Mouse (Mus musculus): Measurements from ENCODE around the gene A930004D18Rik. TPM values are rescaled to one million over a fixed set of nuclear protein-coding genes. Genes with fewer than 3 reads are reported as not detected.

The A930004D18Rik gene
- total and polyA plus RNA-seq, 2 experiments: 1.9 to 2.8 TPM

GRCm38 (mm10) chr2:17996858-17997257 is 40.7 kb downstream of the A930004D18Rik start, which contains the start of gene H2al2a:
H2al2a (minus strand) TSS chr2:17996958.
- no peak within 1 kb of the TSS for H3K27ac ChIP-seq (replicated peaks; ENCODE audit: insufficient read depth, low read depth, low read length)
- H3K9ac ChIP-seq (ENCODE audit: low read depth, low read length): no peak within 1 kb of the TSS
- no peaks in the 10 kb centered on the region for H3K79me2 ChIP-seq (ENCODE audit: control insufficient read depth, insufficient read depth, low read length)
- H3K36me3 ChIP-seq (ENCODE audit: control insufficient read depth, insufficient read depth, low read length): no peaks in the 10 kb centered on the region
- no peak for TF ChIP-seq CTCF (IDR thresholded peaks at IDR 0.05; ENCODE audit: low read depth, low read length)
- TF ChIP-seq POLR2A (IDR thresholded peaks at IDR 0.05; ENCODE audit: extremely low read depth, insufficient read depth, low read length): no peak
- no peak for DNase-seq (ENCODE audit: extremely low read depth, low read depth, low spot score)
- no peak within 1 kb of the TSS for H3K4me3 ChIP-seq (ENCODE audit: insufficient read depth, low read depth, low read length)
- H3K4me1 ChIP-seq (ENCODE audit: control insufficient read depth, insufficient read depth, low read length): no peaks in the 10 kb centered on the region
- H3K27me3 ChIP-seq (ENCODE audit: control insufficient read depth, insufficient read depth, low read length): no peaks in the 10 kb centered on the region

GRCm38 (mm10) chr2:17989562-17989961 is 48.0 kb downstream of the A930004D18Rik start:
- no peaks in the 10 kb centered on the region; the same call in 1 of the 2 replicates for H3K4me1 ChIP-seq (ENCODE audit: control insufficient read depth, insufficient read depth, low read length)
- TF ChIP-seq POLR2A (IDR thresholded peaks at IDR 0.05; ENCODE audit: extremely low read depth, insufficient read depth, low read length): no peak
- TF ChIP-seq CTCF (IDR thresholded peaks at IDR 0.05; ENCODE audit: low read depth, low read length): no peak
- H3K4me3 ChIP-seq (ENCODE audit: insufficient read depth, low read depth, low read length): no peak overlapping the region

GRCm38 (mm10) chr2:17989115-17989514 is 48.4 kb downstream of the A930004D18Rik start:
- Histone ChIP-seq H3K27ac (replicated peaks; ENCODE audit: insufficient read depth, low read depth, low read length) (no peak overlapping the region), H3K4me3 (ENCODE audit: insufficient read depth, low read depth, low read length) (no peak overlapping the region), H3K36me3 (ENCODE audit: control insufficient read depth, insufficient read depth, low read length) (no peaks in the 10 kb centered on the region), H3K9ac (ENCODE audit: low read depth, low read length) (no peak overlapping the region), H3K79me2 (ENCODE audit: control insufficient read depth, insufficient read depth, low read length) (no peaks in the 10 kb centered on the region), H3K4me1 (ENCODE audit: control insufficient read depth, insufficient read depth, low read length) (no peaks in the 10 kb centered on the region; the same call in 1 of the 2 replicates), H3K27me3 (ENCODE audit: control insufficient read depth, insufficient read depth, low read length) (no peaks in the 10 kb centered on the region)
- WGBS: 85% methylated on average over 3 of the region's 3 CpGs
- no peak for TF ChIP-seq POLR2A (IDR thresholded peaks at IDR 0.05; ENCODE audit: extremely low read depth, insufficient read depth, low read length)
- TF ChIP-seq CTCF (IDR thresholded peaks at IDR 0.05; ENCODE audit: low read depth, low read length): no peak
- DNase-seq (ENCODE audit: extremely low read depth, low read depth, low spot score): no peak

More at GRCm38 (mm10) chr2:17989562-17989961, 48.0 kb downstream of the A930004D18Rik start:
- no peaks in the 10 kb centered on the region for H3K36me3 ChIP-seq (ENCODE audit: control insufficient read depth, insufficient read depth, low read length)
- H3K79me2 ChIP-seq (ENCODE audit: control insufficient read depth, insufficient read depth, low read length): no peaks in the 10 kb centered on the region
- H3K9ac ChIP-seq (ENCODE audit: low read depth, low read length): no peak overlapping the region
- DNase-seq (ENCODE audit: extremely low read depth, low read depth, low spot score): no peak
- no peaks in the 10 kb centered on the region for H3K27me3 ChIP-seq (ENCODE audit: control insufficient read depth, insufficient read depth, low read length)
- H3K27ac ChIP-seq (replicated peaks; ENCODE audit: insufficient read depth, low read depth, low read length): no peak overlapping the region

- no peaks in the 10 kb centered on the region for H3K27me3 ChIP-seq (ENCODE audit: control insufficient read depth, insufficient read depth, low read length)
- H3K79me2 ChIP-seq (ENCODE audit: control insufficient read depth, insufficient read depth, low read length): no peaks in the 10 kb centered on the region
- WGBS: 87% methylated on average over 3 of the region's 3 CpGs
- H3K4me3 ChIP-seq (ENCODE audit: insufficient read depth, low read depth, low read length): no peak overlapping the region
- H3K9ac ChIP-seq (ENCODE audit: low read depth, low read length): no peak overlapping the region
- no peak overlapping the region for H3K27ac ChIP-seq (replicated peaks; ENCODE audit: insufficient read depth, low read depth, low read length)
- no peak for DNase-seq (ENCODE audit: extremely low read depth, low read depth, low spot score)
- TF ChIP-seq CTCF (IDR thresholded peaks at IDR 0.05; ENCODE audit: low read depth, low read length) (no peak), POLR2A (IDR thresholded peaks at IDR 0.05; ENCODE audit: extremely low read depth, insufficient read depth, low read length) (no peak)
- no peaks in the 10 kb centered on the region; the same call in 1 of the 2 replicates for H3K4me1 ChIP-seq (ENCODE audit: control insufficient read depth, insufficient read depth, low read length)
- no peaks in the 10 kb centered on the region for H3K36me3 ChIP-seq (ENCODE audit: control insufficient read depth, insufficient read depth, low read length)
These were observed 50.8 kb downstream of the A930004D18Rik start for GRCm38 (mm10) chr2:17986694-17987093.

- Histone ChIP-seq H3K9ac (ENCODE audit: low read depth, low read length) (no peak overlapping the region), H3K27ac (replicated peaks; ENCODE audit: insufficient read depth, low read depth, low read length) (no peak overlapping the region), H3K79me2 (ENCODE audit: control insufficient read depth, insufficient read depth, low read length) (no peaks in the 10 kb centered on the region), H3K27me3 (ENCODE audit: control insufficient read depth, insufficient read depth, low read length) (no peaks in the 10 kb centered on the region), H3K4me1 (ENCODE audit: control insufficient read depth, insufficient read depth, low read length) (no peaks in the 10 kb centered on the region; the same call in 1 of the 2 replicates), H3K4me3 (ENCODE audit: insufficient read depth, low read depth, low read length) (no peak overlapping the region), H3K36me3 (ENCODE audit: control insufficient read depth, insufficient read depth, low read length) (no peaks in the 10 kb centered on the region)
- WGBS: 93% methylated on average over 3 of the region's 3 CpGs
- peak; percentile 19 for DNase-seq (ENCODE audit: extremely low read depth, low read depth, low spot score)
- TF ChIP-seq POLR2A (IDR thresholded peaks at IDR 0.05; ENCODE audit: extremely low read depth, insufficient read depth, low read length): no peak
- no peak for TF ChIP-seq CTCF (IDR thresholded peaks at IDR 0.05; ENCODE audit: low read depth, low read length)
These were observed 52.8 kb downstream of the A930004D18Rik start for GRCm38 (mm10) chr2:17984774-17985173.

GRCm38 (mm10) chr2:17982747-17983146 is 54.8 kb downstream of the A930004D18Rik start:
- Histone ChIP-seq H3K9ac (ENCODE audit: low read depth, low read length) (no peak overlapping the region), H3K36me3 (ENCODE audit: control insufficient read depth, insufficient read depth, low read length) (no peaks in the 10 kb centered on the region), H3K4me1 (ENCODE audit: control insufficient read depth, insufficient read depth, low read length) (no peaks in the 10 kb centered on the region), H3K79me2 (ENCODE audit: control insufficient read depth, insufficient read depth, low read length) (no peaks in the 10 kb centered on the region), H3K27ac (replicated peaks; ENCODE audit: insufficient read depth, low read depth, low read length) (no peak overlapping the region), H3K4me3 (ENCODE audit: insufficient read depth, low read depth, low read length) (no peak overlapping the region), H3K27me3 (ENCODE audit: control insufficient read depth, insufficient read depth, low read length) (no peaks in the 10 kb centered on the region)
- no peak for DNase-seq (ENCODE audit: extremely low read depth, low read depth, low spot score)
- TF ChIP-seq POLR2A (IDR thresholded peaks at IDR 0.05; ENCODE audit: extremely low read depth, insufficient read depth, low read length): no peak
- TF ChIP-seq CTCF (IDR thresholded peaks at IDR 0.05; ENCODE audit: low read depth, low read length): no peak
- 88% methylated on average over 1 of the region's 1 CpGs for WGBS

Data from liver, adult 2 months (tissue).